Mouse (Mus musculus) thymus, postnatal 25 days (tissue): ENCODE data around the gene AC129217.1.
"Not testable (repeated sequence)": the region's sequence is repeated elsewhere in the genome, so short reads cannot be mapped to it uniquely, and the experiment has no call there.

Experiments
- DNase-seq: peaks from one replicate; pipeline ENCODE4 v3.0.0; 2022

The AC129217.1 gene

GRCm38 (mm10) chr19:8831262-8831661 is 1.7 kb downstream of the AC129217.1 start:
- no peak for DNase-seq

GRCm38 (mm10) chr19:8832971-8833370 is 3.4 kb downstream of the AC129217.1 start:
- DNase-seq, result no peak

GRCm38 (mm10) chr19:8836327-8836726 is 6.8 kb downstream of the AC129217.1 start:
- not testable (repeated sequence) for DNase-seq

GRCm38 (mm10) chr19:8837251-8837791 is 7.7 kb downstream of the AC129217.1 start, which contains the start of gene Bscl2:
Bscl2 (plus strand) TSS chr19:8837467.
- peak; percentile 87 for DNase-seq

GRCm38 (mm10) chr19:8838041-8838730 is 8.6 kb downstream of the AC129217.1 start:
- DNase-seq, result peak; percentile 30

- no peak for DNase-seq
Measured at GRCm38 (mm10) chr19:8839103-8839907, 9.7 kb downstream of the AC129217.1 start, which contains the start of gene Gng3. Gng3 (minus strand) TSS chr19:8839194.

GRCm38 (mm10) chr19:8839908-8840791 is 10.6 kb downstream of the AC129217.1 start:
- DNase-seq, result peak; percentile 62

- no peak for DNase-seq
Measured at GRCm38 (mm10) chr19:8841012-8841411, 11.4 kb downstream of the AC129217.1 start.

- no peak for DNase-seq
Measured at GRCm38 (mm10) chr19:8842961-8843360, 13.4 kb downstream of the AC129217.1 start.

- peak; percentile 76 for DNase-seq
Measured at GRCm38 (mm10) chr19:8844371-8845129, 15.0 kb downstream of the AC129217.1 start.

GRCm38 (mm10) chr19:8848356-8848755 is 18.8 kb downstream of the AC129217.1 start:
- no peak for DNase-seq

- DNase-seq, result no peak
Measured at GRCm38 (mm10) chr19:8850402-8850901, 20.9 kb downstream of the AC129217.1 start, which contains the start of gene Lrrn4cl. Lrrn4cl (plus strand) TSS chr19:8850768.

- DNase-seq, result no peak
Measured at GRCm38 (mm10) chr19:8851639-8852038, 22.1 kb downstream of the AC129217.1 start.

- no peak for DNase-seq
Measured at GRCm38 (mm10) chr19:8852236-8852928, 22.8 kb downstream of the AC129217.1 start.

- DNase-seq, result no peak
Measured at GRCm38 (mm10) chr19:8853117-8853516, 23.5 kb downstream of the AC129217.1 start.

GRCm38 (mm10) chr19:8857689-8858088 is 28.1 kb downstream of the AC129217.1 start:
- peak; percentile 50 for DNase-seq

GRCm38 (mm10) chr19:8859018-8859417 is 29.4 kb downstream of the AC129217.1 start:
- peak; percentile 64 for DNase-seq

GRCm38 (mm10) chr19:8864265-8864664 is 34.7 kb downstream of the AC129217.1 start:
- DNase-seq, result no peak

GRCm38 (mm10) chr19:8870381-8870780 is 40.8 kb downstream of the AC129217.1 start:
- DNase-seq, result not testable (repeated sequence)

- no peak for DNase-seq
Measured at GRCm38 (mm10) chr19:8870838-8871237, 41.3 kb downstream of the AC129217.1 start.
